Mouse (Mus musculus) embryonic facial prominence, embryonic 10.5 days (tissue): ENCODE measurements around the gene Stpg3. TPM values are rescaled to one million over a fixed set of nuclear protein-coding genes. Genes with fewer than 3 reads are reported as not detected.

ENCODE experiments used
- DNase-seq: peaks from one replicate; pipeline ENCODE4 v3.0.0-alpha.2; 2017; ENCODE audit warnings: low spot score
- H3K27ac ChIP-seq: fragments of 300-500 bp; sonication (generic); replicated peaks from 2 replicates; pipeline ENCODE4 v1.5.1; 2016; ENCODE audit warnings: mild to moderate bottlenecking
- H3K27me3 ChIP-seq: fragments of 300-500 bp; sonication (generic); replicated peaks from 2 replicates; pipeline ENCODE4 v1.6.1; 2016; ENCODE audit warnings: low read depth, mild to moderate bottlenecking; ENCODE audit not compliant: poor library complexity, severe bottlenecking
- H3K36me3 ChIP-seq: fragments of 300-500 bp; sonication (generic); replicated peaks from 2 replicates; pipeline ENCODE4 v1.6.1; 2016; ENCODE audit warnings: mild to moderate bottlenecking, moderate library complexity
- H3K4me1 ChIP-seq: fragments of 300-500 bp; sonication (generic); 2 replicates; pipeline ENCODE4 v1.6.1; 2016
- H3K4me3 ChIP-seq: fragments of 300-500 bp; sonication (generic); 2 replicates; pipeline ENCODE4 v1.5.1; 2016; ENCODE audit warnings: mild to moderate bottlenecking, moderate library complexity
- H3K9me3 ChIP-seq: fragments of 300-500 bp; sonication (generic); 2 replicates; pipeline ENCODE4 v1.6.1; 2016; ENCODE audit warnings: mild to moderate bottlenecking
- WGBS: fragments of 180-500 bp; shearing (Covaris S2); methylation state at CpG from one replicate; pipeline ENCODE4 v1.1.7; 2016; 5-methylcytosine and 5-hydroxymethylcytosine counted together
- polyA plus RNA-seq: library from polyadenylated mRNA; unstranded; fragments of >200 nt; fragmentation: Nextera tagmentation; extraction: Ambion mirVana; gene quantifications from 2 replicates; pipeline ENCODE4 v1.2.1, GENCODE M21; 2016

Stpg3 gene
- polyA plus RNA-seq, 1 experiment from 2014 or later, result not detected

DNA sequence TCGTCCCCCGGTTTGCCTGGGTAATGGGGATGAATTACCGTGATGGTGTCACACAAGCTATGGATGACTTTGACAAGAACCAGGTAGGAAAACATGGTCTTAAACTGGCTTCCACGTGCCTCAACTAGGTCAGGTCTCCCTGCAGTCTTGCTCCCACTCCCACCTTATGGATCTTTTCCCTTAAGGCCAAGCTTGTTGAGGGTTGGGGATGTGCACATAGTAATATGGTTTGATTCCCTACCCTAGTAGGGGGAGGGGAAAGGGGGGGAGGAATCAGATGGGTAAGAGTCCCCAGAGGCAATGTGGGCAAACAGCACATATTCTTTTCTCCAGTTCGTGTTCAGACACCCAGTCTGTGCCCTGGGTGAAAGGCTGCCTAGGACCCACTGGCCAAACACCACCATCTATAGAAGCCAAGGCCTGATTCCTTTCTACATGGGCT lies 6.9 kb upstream of the Stpg3 start:
- 70% methylated on average over 5 of the region's 5 CpGs for WGBS
- no peak for DNase-seq
- no peaks in the 10 kb centered on the region for H3K27me3 ChIP-seq
- no peak overlapping the region for H3K27ac ChIP-seq
- H3K4me1 ChIP-seq, result peaks cover 17% of the 10 kb centered on the region
- peaks cover 26% of the 10 kb centered on the region for H3K36me3 ChIP-seq
- H3K4me3 ChIP-seq, result no peak overlapping the region
- H3K9me3 ChIP-seq, result no peaks in the 10 kb centered on the region

DNA sequence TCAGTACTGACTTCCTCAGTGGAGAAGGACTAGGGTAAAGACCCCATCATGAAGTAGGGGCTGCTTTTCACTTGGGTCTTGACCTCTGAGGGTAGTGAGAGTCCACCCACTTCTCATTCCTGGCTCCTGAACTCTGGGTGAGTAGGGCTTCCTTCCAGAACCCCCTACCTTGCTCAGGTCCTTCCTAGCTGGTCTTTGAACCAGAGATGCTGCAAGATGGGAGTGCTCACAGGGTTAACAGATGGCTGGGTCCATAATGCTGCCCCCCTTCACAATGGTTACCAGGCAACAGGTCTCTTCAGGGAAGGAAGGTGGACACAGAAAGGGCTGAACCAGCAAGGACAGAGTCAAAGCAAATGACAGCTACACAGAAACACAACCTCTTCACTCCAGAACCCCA lies 4.0 kb upstream of the Stpg3 start, which contains the start of gene Fam166a:
Gene Fam166a, plus strand, starts transcription at position 301 of the 400 bp plus-strand sequence.
- H3K4me3 ChIP-seq, result no peak within 1 kb of the TSS
- DNase-seq, result no peak
- no peak within 1 kb of the TSS for H3K27ac ChIP-seq

DNA sequence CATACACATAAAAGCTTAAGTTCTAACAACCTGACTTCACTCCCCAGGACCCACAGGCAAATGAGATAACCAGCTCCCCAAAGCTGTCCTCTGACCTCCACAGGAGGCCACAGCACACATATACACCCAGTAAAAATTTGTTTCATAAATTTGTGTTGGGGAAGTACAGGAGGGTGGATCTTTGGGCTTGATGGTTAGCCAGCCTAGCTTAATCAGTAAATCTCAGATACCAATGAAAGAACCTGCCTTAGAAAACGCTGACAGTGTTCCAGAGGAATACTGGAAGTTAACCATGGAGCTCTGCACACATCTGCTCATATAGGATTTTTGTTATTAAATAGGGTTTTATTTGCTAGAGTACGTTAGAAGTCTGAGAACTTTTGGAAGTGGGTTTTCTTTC lies 3.2 kb upstream of the Stpg3 start:
- peaks cover 14% of the 10 kb centered on the region for H3K36me3 ChIP-seq
- WGBS, result 63% methylated on average over 2 of the region's 2 CpGs
- no peaks in the 10 kb centered on the region for H3K4me1 ChIP-seq
- H3K27ac ChIP-seq, result no peak overlapping the region
- DNase-seq, result no peak
- no peak overlapping the region for H3K4me3 ChIP-seq
- H3K9me3 ChIP-seq, result no peaks in the 10 kb centered on the region
- peaks cover 18% of the 10 kb centered on the region for H3K27me3 ChIP-seq

More for the DNA sequence above, 4.0 kb upstream of the Stpg3 start, which contains the start of gene Fam166a:
- Histone ChIP-seq H3K9me3 (no peaks in the 10 kb centered on the region), H3K27me3 (peaks cover 10% of the 10 kb centered on the region; the same call in 1 of the 2 replicates), H3K4me1 (peaks cover 5% of the 10 kb centered on the region), H3K36me3 (peaks cover 22% of the 10 kb centered on the region)

DNA sequence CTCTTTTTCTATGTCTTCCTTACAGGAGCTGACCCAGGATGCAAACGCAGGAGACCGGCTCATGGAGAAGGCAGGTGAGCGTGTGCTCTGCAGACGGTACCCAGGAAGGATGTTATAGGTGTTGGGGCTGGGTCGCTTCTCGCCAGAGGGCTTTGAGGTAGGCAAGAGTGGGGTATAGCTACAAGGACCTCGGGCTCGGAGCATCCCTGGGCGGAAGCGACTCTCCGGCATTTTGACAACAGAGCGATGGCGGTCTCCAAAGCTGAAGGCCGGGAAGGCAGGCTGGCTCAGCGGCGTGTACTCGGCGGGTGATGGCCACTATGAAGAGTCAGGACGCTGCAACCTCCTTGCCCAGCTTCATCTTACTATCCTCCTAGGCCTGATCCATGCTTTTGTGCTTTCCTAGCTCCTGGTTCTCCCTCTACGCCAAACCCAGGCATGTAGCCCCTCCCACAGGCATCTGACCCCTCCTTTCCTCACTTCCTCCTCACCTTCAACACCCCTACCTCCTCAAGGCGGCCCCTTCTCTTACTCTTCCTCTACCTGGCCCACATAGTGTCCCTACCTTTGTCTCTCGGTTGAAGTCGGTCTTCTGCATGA lies 1.1 kb downstream of the Stpg3 start:
- WGBS, result 67% methylated on average over 23 of the region's 23 CpGs
- H3K4me3 ChIP-seq, result no peak overlapping the region
- peaks cover 19% of the 10 kb centered on the region for H3K4me1 ChIP-seq
- no peaks in the 10 kb centered on the region for H3K9me3 ChIP-seq
- H3K27ac ChIP-seq, result no peak overlapping the region
- H3K36me3 ChIP-seq, result peaks cover 13% of the 10 kb centered on the region
- DNase-seq, result no peak
- H3K27me3 ChIP-seq, result peaks cover 25% of the 10 kb centered on the region

DNA sequence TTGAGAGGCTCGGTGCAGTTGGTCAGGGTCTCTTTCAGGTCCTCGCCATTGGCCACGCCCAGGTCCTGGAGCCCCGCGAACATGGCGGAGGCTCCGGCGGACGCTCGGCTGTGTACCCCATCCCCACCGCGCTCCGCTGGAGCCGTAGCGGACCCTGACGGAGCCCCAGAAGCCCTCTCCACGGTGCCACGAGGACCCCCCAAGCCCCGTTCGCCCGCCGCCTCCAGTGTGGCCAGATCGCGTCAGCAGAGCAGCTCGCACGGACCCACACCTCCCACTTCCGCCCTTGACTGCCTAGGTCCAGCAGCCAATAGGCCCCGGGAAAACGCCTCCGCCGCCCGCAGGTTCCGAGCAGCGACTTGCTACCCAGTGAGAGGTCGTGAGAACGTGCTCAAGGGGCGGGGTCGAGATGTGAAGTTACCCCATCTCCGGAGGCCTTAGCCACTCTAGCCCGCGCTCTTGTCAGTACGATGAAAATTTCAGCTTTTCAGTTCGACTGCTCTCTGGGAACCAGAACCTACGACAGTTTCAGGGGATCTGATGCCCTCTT lies 3.2 kb downstream of the Stpg3 start, which contains the start of gene Nelfb:
Gene Nelfb, minus strand, starts transcription at position 369 of the 550 bp plus-strand sequence.
- peak; percentile 95 for DNase-seq
- under 1% methylated on average over 44 of the region's 44 CpGs for WGBS

DNA sequence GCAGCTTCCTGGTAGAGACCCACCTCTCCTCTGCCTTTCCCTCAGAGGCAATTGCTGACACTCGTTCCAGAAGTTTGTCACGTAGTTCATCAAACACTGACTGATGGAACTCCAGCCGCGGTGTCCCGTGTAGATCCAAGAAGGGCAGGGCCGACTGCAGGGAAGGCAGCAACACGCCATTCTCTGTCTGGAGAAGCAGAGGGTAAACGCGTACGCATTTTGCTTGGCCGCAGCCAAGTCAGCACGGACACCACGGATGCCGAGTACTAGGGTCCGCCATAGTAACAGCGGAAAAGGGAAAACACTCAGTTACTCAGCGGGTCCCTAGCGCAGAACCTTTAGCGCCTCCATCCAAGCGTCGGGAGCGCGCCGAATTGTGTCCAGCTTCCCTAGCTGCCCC lies 3.8 kb downstream of the Stpg3 start:
- H3K36me3 ChIP-seq, result peaks cover 40% of the 10 kb centered on the region
- peak overlapping the region; percentile 98 for H3K27ac ChIP-seq
- no peaks in the 10 kb centered on the region for H3K9me3 ChIP-seq
- WGBS, result under 1% methylated on average over 24 of the region's 24 CpGs
- DNase-seq, result no peak
- H3K4me1 ChIP-seq, result peaks cover 19% of the 10 kb centered on the region
- H3K27me3 ChIP-seq, result peaks cover 25% of the 10 kb centered on the region
- H3K4me3 ChIP-seq, result peak overlapping the region; percentile 96

More for the DNA sequence above, 3.2 kb downstream of the Stpg3 start, which contains the start of gene Nelfb:
- H3K4me1 ChIP-seq, result peaks cover 19% of the 10 kb centered on the region
- H3K27me3 ChIP-seq, result peaks cover 25% of the 10 kb centered on the region
- peak within 1 kb of the TSS; percentile 96 for H3K4me3 ChIP-seq
- H3K9me3 ChIP-seq, result no peaks in the 10 kb centered on the region
- peak within 1 kb of the TSS; percentile 98 for H3K27ac ChIP-seq
- H3K36me3 ChIP-seq, result peaks cover 35% of the 10 kb centered on the region

DNA sequence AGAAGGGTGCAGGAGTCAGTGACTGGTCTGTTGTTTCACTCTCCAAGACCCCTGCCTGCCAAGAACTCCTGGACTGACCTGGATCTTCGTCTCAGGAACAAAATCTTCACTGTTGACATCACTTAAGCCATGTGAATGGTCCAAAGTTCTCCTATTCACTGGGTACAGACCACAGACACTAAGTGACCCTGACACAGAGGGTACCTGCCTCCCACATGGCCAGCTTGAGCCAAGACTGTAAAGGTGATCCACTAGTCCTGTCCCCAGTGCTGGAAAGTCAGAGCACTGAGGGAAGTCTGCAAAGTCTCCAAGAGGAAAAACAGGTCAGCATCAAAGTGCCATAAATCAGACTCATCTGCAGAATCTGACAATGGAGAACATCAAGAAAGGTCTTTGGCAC lies 6.8 kb downstream of the Stpg3 start:
- H3K27me3 ChIP-seq, result peaks cover 6% of the 10 kb centered on the region
- H3K4me3 ChIP-seq, result no peak overlapping the region
- peaks cover 71% of the 10 kb centered on the region for H3K36me3 ChIP-seq
- no peaks in the 10 kb centered on the region for H3K9me3 ChIP-seq
- no peak for DNase-seq
- no peak overlapping the region for H3K27ac ChIP-seq
- H3K4me1 ChIP-seq, result peaks cover 19% of the 10 kb centered on the region
- WGBS, result 86% methylated on average over 1 of the region's 1 CpGs

DNA sequence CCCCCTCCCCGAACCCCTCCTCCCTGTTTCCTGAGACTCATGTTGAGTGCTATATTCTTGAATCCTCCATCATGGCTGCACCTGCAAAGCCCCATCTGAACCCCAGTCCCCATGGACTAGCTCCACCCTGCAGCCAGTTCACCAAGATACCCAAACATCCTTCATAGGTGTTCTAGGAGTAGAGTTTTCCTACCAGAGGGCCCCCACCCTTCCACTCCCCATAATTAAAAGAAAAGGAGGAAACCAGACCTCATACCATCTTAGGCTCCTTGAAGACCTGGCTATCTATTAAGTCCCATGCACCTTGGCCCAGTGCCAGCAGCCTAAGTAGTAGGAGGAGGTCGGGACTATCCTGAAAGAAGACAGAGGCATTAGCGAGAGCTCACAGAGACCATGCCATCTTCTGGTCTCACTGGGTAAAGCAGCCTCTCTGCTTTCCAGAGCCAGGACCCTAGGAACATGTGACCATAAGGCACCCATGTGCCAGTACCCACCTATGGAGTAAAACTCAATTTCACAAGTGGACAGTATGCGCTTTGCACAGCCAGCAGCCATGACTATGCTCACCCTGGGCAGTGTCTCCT lies 10.7 kb downstream of the Stpg3 start:
- Histone ChIP-seq H3K27me3 (no peaks in the 10 kb centered on the region), H3K27ac (no peak overlapping the region), H3K9me3 (no peaks in the 10 kb centered on the region), H3K4me1 (no peaks in the 10 kb centered on the region), H3K36me3 (peaks cover 100% of the 10 kb centered on the region), H3K4me3 (no peak overlapping the region)
- 78% methylated on average over 4 of the region's 4 CpGs for WGBS
- DNase-seq, result no peak

DNA sequence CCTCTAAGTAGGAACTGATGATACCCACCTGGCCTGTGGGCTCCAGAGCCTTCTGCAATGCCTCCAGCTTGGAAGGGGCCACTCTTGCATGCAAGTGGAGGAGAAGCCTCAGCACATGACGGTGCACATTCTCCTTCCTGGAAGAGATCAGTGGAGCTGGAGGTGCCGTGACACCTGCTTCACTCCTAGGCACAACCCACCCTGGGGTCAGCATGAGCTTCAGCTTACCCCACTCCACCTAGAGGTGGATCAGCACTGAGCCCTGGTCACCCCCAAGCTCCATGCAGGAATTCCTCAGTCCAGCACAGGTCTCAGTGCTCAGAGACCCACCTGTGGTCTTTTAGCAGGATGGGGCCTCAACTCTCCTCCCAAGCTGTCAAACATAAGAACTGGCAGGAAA lies 13.8 kb downstream of the Stpg3 start:
- DNase-seq, result no peak
- Histone ChIP-seq H3K9me3 (no peaks in the 10 kb centered on the region), H3K27ac (no peak overlapping the region), H3K4me1 (peaks cover 17% of the 10 kb centered on the region), H3K4me3 (no peak overlapping the region), H3K27me3 (peaks cover 19% of the 10 kb centered on the region), H3K36me3 (peaks cover 80% of the 10 kb centered on the region)
- WGBS, result 94% methylated on average over 2 of the region's 2 CpGs

DNA sequence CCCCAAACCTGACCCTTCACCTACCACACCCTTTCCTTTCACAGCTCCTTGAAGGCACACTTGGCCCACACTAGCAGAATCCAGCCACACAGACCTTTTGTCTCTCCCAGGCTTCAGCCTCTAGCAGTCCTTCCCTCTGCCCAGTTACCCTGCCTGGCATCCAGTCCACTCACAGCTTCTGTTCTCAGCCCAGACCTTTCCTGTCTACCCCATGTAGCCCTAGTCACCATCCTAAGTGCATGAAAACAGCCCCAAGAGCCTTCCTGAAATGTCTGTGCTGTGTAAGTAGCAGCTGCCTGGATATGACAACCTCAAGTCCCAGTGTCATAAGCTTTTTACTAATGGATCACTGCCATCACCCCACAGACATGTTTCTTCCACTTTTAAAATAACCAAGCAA lies 16.5 kb downstream of the Stpg3 start:
- Histone ChIP-seq H3K9me3 (no peaks in the 10 kb centered on the region), H3K4me1 (peaks cover 32% of the 10 kb centered on the region), H3K4me3 (no peak overlapping the region), H3K27ac (no peak overlapping the region), H3K36me3 (peaks cover 53% of the 10 kb centered on the region), H3K27me3 (peaks cover 41% of the 10 kb centered on the region)
- DNase-seq, result no peak

DNA sequence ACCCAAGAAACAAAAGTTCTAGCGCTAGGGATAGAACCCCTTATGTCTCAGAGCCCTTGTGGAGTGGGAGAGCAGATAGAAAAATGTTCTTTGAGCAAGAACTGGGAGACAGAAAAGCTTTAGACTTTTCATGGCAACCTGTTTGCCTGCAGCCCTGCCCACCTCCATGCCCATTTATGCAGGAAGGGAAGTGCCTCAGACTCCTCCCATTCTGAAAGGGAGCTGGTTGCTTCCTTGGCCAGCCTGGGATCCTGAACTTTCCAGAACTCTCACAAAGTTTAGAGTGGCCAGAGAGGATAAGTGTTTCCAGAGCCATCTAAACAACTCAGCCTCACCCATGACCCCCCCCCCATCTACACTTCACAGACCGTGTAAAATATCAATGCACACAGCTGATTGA lies 17.2 kb downstream of the Stpg3 start:
- 22% methylated on average over 2 of the region's 2 CpGs for WGBS
- Histone ChIP-seq H3K27ac (no peak overlapping the region), H3K27me3 (peaks cover 41% of the 10 kb centered on the region)

DNA sequence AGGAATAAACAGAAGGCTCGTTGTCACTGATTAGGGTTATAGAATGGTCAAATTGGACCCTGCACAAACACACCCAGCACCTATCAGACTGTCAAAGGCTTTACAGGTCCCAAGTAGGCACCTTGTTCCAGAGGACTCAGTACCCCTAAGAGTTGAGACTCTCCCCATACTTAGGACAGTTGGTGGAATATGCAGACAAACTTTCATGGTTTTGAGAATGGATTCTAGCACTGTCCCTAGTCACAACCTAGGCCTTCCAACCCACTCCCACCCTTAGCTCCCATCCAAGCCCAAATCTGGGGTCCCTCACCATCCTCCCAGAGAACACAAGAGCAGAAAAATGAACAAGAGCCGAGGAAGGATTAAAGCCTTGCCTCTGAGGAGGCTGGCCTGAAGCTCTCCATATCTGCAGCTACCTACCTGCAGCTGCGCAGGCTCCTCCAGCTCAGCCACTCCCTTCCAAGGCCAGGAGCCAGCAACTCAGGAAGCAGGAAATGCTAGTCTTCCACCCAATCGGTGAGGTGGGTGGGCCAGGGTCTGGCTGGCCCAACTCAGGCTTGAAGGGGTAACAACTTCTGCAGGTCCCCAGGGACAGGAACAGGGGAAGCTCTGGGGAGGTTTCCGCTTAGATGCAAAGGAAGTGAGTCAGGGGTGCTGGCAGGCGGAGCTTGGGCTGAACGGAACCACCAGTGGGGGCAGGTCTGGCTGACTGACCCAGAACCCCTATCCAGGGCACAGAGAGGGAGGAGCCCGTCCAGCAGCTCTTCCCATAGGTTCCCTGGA lies 18.1 kb downstream of the Stpg3 start, which contains the start of gene Tor4a:
Gene Tor4a, minus strand, starts transcription at position 715 of the 783 bp plus-strand sequence.
- Histone ChIP-seq H3K9me3 (no peaks in the 10 kb centered on the region), H3K27me3 (peaks cover 41% of the 10 kb centered on the region), H3K36me3 (peaks cover 37% of the 10 kb centered on the region)

More for the DNA sequence above, 17.2 kb downstream of the Stpg3 start:
- peaks cover 32% of the 10 kb centered on the region for H3K4me1 ChIP-seq
- DNase-seq, result no peak
- peaks cover 45% of the 10 kb centered on the region for H3K36me3 ChIP-seq
- no peaks in the 10 kb centered on the region for H3K9me3 ChIP-seq
- H3K4me3 ChIP-seq, result no peak overlapping the region

More for the DNA sequence above, 18.1 kb downstream of the Stpg3 start, which contains the start of gene Tor4a:
- WGBS, result 8% methylated on average over 8 of the region's 8 CpGs
- no peak within 1 kb of the TSS for H3K27ac ChIP-seq
- H3K4me1 ChIP-seq, result peaks cover 32% of the 10 kb centered on the region
- DNase-seq, result peak; percentile 48
- peak within 1 kb of the TSS; percentile 47 for H3K4me3 ChIP-seq
